Mouse (Mus musculus): ENCODE measurements around the gene Lyst. TPM values are rescaled to one million over a fixed set of nuclear protein-coding genes. Genes with fewer than 3 reads are reported as not detected.

Gene Lyst
- total RNA-seq, 2 experiments from 2014 or later, result 18.0 to 22.6 TPM

GRCm38 (mm10) chr13:13824946-13825345, 234.7 kb downstream of the Lyst start:
- no peak for DNase-seq (ENCODE audit: low spot score in 2 of 2)

GRCm38 (mm10) chr13:13826533-13826932, 236.3 kb downstream of the Lyst start:
- no peak for DNase-seq (ENCODE audit: low spot score in 2 of 2)

GRCm38 (mm10) chr13:13828125-13828524, 237.9 kb downstream of the Lyst start:
- no peak for DNase-seq (ENCODE audit: low spot score in 2 of 2)

Other genes starting within 250 kb of the Lyst start
- 10 to 100 TPM; 32.1 to 40.1 TPM for gene Gpr137b, start 196.4 kb upstream of the Lyst start, total RNA-seq (2021)
- gene Nid1, start 152.8 kb upstream of the Lyst start, total RNA-seq (2021), result 10 to 100 TPM; 39.1 to 60.2 TPM
- gene Gng4, start 193.7 kb downstream of the Lyst start, total RNA-seq (2021), result 10 to 100 TPM; 10.7 to 13.7 TPM

All from adrenal gland, adult 18-20 months (tissue).